Mouse (Mus musculus) Patski (cell line): Measurements from ENCODE around the gene Iqschfp. TPM values are rescaled to one million over a fixed set of nuclear protein-coding genes. Genes with fewer than 3 reads are reported as not detected.

Experiments
- ATAC-seq: fragments of 100-300 bp; one replicate; pipeline ENCODE4 v1.8.0; 2021
- CTCF ChIA-PET: fragments of 350-600 bp; sonication (Branson Sonifier 250); formaldehyde crosslinking; loops from one replicate; lab custom pipeline; 2022; ENCODE audit warnings: inconsistent platforms; lab: Charles Lee
- POLR2A ChIA-PET: fragments of 350-600 bp; sonication (Branson Sonifier 250); formaldehyde crosslinking; loops from one replicate; lab custom pipeline; 2022; ENCODE audit warnings: antibody characterized with exemption, inconsistent platforms; lab: Charles Lee
- DNase-seq: peaks from one replicate; pipeline ENCODE4 v3.0.0-alpha.2; 2011; ENCODE audit warnings: low read depth, low spot score
- H3K27me3 ChIP-seq: fragments of 371-371 bp; one replicate; pipeline ENCODE4 v1.5.1; 2021
- CTCF ChIP-seq: fragments of 100-300 bp; IDR thresholded peaks from one replicate; pipeline ENCODE4 v1.5.1; 2021
- in situ Hi-C: fragments of 300-500 bp; cut with MboI; formaldehyde crosslinking; loops from 3 replicates; pipeline ENCODE4 v1.11.1; 2018; ENCODE audit warnings: low pct_unique_long_range_greater_than_20kb, mixed read lengths
- polyA plus RNA-seq: library from polyadenylated mRNA; unstranded; gene quantifications from one replicate; pipeline ENCODE4 v1.2.3, GENCODE M21; 2021

The Iqschfp gene
- polyA plus RNA-seq, 1 experiment from 2014 or later, result not detected

DNA sequence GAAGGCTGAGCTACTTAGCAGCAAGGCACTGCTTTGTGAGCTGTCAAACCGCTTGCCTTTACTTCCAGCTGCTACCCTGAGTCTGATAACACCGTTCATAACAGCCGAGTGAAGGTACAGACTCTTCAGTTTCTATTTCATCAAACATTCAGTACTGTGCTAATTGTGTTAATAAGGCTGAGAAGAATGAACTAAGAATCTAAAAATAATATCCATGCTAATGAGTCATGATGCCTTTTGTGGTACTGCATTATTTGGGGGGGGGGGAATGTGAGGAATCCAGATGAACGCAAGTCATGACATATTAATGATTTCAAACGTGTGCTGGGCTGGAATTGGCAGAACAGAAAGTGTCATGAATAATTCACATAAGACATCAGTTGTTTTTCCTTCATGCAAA is 513.7 kb downstream of the Iqschfp start:
- TF ChIP-seq CTCF, result no peak
- ATAC-seq (no peak), DNase-seq (no peak)
- in situ Hi-C loops, result no loop called here
- ChIA-PET POLR2A (no interaction called here), CTCF (interaction anchor here (1.2 kb wide), 1 partner anchor 318 kb away, joined by 3 read pairs; no protein-coding TSS in a partner anchor)
- H3K27me3 ChIP-seq, result peaks cover 19% of the 10 kb centered on the region

DNA sequence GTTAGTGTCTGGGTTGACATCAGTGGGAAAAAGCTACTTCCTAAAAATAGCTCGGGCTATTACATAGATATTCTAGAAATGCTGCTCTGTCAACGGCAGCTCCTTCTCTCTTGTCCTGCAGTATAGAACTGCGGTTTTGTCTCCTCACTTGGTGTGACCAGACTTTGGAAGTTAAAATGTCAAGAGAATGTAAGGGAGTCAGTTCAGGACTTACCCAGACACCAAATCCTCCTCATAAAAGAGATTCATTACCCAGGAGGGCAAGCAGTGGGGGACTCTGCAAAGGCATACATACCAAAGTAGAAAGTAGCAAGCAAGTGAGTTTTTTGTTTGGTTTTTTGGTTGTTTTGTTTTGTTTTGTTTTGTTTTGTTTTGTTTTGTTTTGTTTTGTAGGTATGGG is 520.2 kb downstream of the Iqschfp start:
- in situ Hi-C loops, result no loop called here
- TF ChIP-seq CTCF, result no peak
- ATAC-seq (no peak), DNase-seq (no peak)
- H3K27me3 ChIP-seq, result peaks cover 33% of the 10 kb centered on the region
- POLR2A ChIA-PET, result no interaction called here
- CTCF ChIA-PET, result interaction anchor here (1.0 to 1.7 kb wide), 2 partner anchors 9 to 23 kb away, joined by 3 to 5 read pairs; no protein-coding TSS in a partner anchor

GRCm38 (mm10) chr3:68419792-68420191 is 527.8 kb downstream of the Iqschfp start:
- in situ Hi-C loops, result no loop called here
- DNase-seq (no peak), ATAC-seq (no peak)
- TF ChIP-seq CTCF, result no peak
- H3K27me3 ChIP-seq, result peaks cover 58% of the 10 kb centered on the region
- ChIA-PET CTCF (interaction anchor here (0.7 to 1.6 kb wide), 2 partner anchors 23 to 29 kb away, joined by 3 to 4 read pairs; no protein-coding TSS in a partner anchor), POLR2A (interaction anchor here (0.6 kb wide), 1 partner anchor 10 kb away, joined by 3 read pairs; no protein-coding TSS in a partner anchor)

- ATAC-seq (no peak), DNase-seq (no peak)
- no peak for TF ChIP-seq CTCF
- H3K27me3 ChIP-seq, result peaks cover 54% of the 10 kb centered on the region
- POLR2A ChIA-PET, result no interaction called here
- in situ Hi-C loops, result no loop called here
- CTCF ChIA-PET, result interaction anchor here (1.1 to 1.6 kb wide), 4 partner anchors 9 to 26 kb away, joined by 3 to 4 read pairs (median 3); no protein-coding TSS in a partner anchor
These were observed 528.9 kb downstream of the Iqschfp start for GRCm38 (mm10) chr3:68420927-68421326.

DNA sequence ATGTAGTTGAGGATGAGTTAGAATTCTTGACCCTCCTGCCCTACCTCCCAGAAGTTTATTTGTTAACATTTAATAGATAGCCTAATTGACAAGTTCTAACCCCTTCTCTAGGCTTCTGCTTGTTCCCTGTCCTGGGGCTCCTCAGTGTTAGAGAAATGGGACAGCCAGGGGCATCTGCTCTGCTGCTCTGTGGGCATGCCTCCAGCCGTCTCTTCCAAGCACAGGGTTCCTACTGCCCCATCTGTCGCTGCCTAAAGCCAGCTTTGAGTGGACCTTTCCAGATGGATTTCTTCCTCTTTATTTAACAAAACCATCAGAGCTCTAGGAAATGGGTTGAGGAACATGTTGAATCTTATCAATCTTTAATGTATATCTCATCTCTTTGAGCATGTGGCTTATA is 529.8 kb downstream of the Iqschfp start:
- ChIA-PET POLR2A (no interaction called here), CTCF (interaction anchor here (1.1 to 1.6 kb wide), 3 partner anchors 10 to 25 kb away, joined by 3 read pairs; no protein-coding TSS in a partner anchor)
- in situ Hi-C loops, result no loop called here
- DNase-seq, result no peak
- TF ChIP-seq CTCF, result no peak
- no peak for ATAC-seq
- peaks cover 60% of the 10 kb centered on the region for H3K27me3 ChIP-seq

GRCm38 (mm10) chr3:68428081-68428480 is 536.0 kb downstream of the Iqschfp start:
- DNase-seq (no peak), ATAC-seq (no peak)
- TF ChIP-seq CTCF, result no peak
- in situ Hi-C loops, result no loop called here
- CTCF ChIA-PET, result interaction anchor here (0.9 kb wide), 1 partner anchor 58 kb away, joined by 3 read pairs; no protein-coding TSS in a partner anchor
- POLR2A ChIA-PET, result no interaction called here
- peaks cover 37% of the 10 kb centered on the region for H3K27me3 ChIP-seq

DNA sequence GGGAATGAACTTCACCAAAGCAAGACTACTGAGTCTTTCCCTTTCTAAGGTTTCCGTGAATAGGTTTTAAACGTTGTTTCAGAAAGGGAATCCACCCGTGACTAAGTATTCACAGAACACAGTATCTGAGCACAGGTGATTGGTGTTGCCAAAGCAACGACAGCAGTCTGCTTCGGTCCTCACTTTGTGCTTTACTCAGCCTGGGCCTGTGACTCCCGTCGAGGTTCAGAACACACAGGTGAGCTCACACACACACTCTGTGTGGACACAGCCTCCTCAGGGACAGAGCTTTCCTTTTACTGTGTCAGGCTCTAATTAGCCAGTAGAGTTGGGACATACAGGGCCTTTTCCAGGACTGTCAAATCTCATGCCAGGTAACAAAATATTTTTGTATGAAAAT is 542.4 kb downstream of the Iqschfp start:
- CTCF ChIA-PET, result interaction anchor here (1.0 kb wide), 1 partner anchor 10 kb away, joined by 3 read pairs; no protein-coding TSS in a partner anchor
- ATAC-seq (no peak), DNase-seq (no peak)
- H3K27me3 ChIP-seq, result peaks cover 74% of the 10 kb centered on the region
- in situ Hi-C loops, result no loop called here
- POLR2A ChIA-PET, result no interaction called here
- TF ChIP-seq CTCF, result no peak

DNA sequence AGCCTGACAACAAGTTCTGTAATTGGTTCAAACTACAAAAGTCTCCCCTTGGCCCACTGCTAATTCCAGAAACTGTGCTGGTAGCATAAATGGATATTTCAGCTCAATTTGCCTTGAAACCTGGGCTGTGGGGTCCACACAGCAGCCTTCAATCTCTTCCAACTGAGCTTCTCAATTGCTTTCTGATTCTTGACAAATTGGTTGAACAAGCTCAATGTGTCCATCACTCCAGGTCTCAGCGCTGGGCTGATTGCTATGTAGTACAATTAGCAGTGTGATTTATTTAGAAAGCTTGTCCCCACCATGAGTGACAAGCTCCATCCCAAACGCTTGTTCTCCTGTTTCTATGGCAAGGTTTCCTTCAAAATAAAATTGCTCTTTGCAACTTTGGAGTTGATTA is 542.9 kb downstream of the Iqschfp start:
- H3K27me3 ChIP-seq, result peaks cover 72% of the 10 kb centered on the region
- ChIA-PET CTCF (interaction anchor here (1.0 kb wide), 1 partner anchor 9 kb away, joined by 3 read pairs; no protein-coding TSS in a partner anchor), POLR2A (interaction anchor here (1.3 kb wide), 1 partner anchor 19 kb away, joined by 4 read pairs; no protein-coding TSS in a partner anchor)
- DNase-seq (no peak), ATAC-seq (no peak)
- TF ChIP-seq CTCF, result no peak
- in situ Hi-C loops, result no loop called here

- POLR2A ChIA-PET, result no interaction called here
These were observed 556.4 kb downstream of the Iqschfp start for GRCm38 (mm10) chr3:68448480-68448879.

GRCm38 (mm10) chr3:68451634-68452033 is 559.6 kb downstream of the Iqschfp start:
- H3K27me3 ChIP-seq, result peaks cover 18% of the 10 kb centered on the region
- ChIA-PET CTCF (no interaction called here), POLR2A (no interaction called here)
- ATAC-seq (no peak), DNase-seq (no peak)
- in situ Hi-C loops, result no loop called here
- TF ChIP-seq CTCF, result no peak

More at GRCm38 (mm10) chr3:68448480-68448879, 556.4 kb downstream of the Iqschfp start:
- in situ Hi-C loops, result no loop called here
- DNase-seq (no peak), ATAC-seq (no peak)
- peaks cover 35% of the 10 kb centered on the region for H3K27me3 ChIP-seq
- CTCF ChIA-PET, result interaction anchor here (0.8 to 1.6 kb wide), 5 partner anchors 13 to 403 kb away, joined by 3 to 4 read pairs (median 3); no protein-coding TSS in a partner anchor
- no peak for TF ChIP-seq CTCF

- ChIA-PET POLR2A (interaction anchor here (0.7 to 1.4 kb wide), 2 partner anchors 13 to 18 kb away, joined by 3 to 4 read pairs; no protein-coding TSS in a partner anchor), CTCF (interaction anchor here (0.7 to 2.5 kb wide), 2 partner anchors 10 to 13 kb away, joined by 3 to 8 read pairs; no protein-coding TSS in a partner anchor)
- in situ Hi-C loops, result no loop called here
- no peak for ATAC-seq
- H3K27me3 ChIP-seq, result peaks cover 11% of the 10 kb centered on the region
- no peak for TF ChIP-seq CTCF
- no peak for DNase-seq
These were observed 561.2 kb downstream of the Iqschfp start for GRCm38 (mm10) chr3:68453266-68453665.
